Mouse (Mus musculus) bone marrow, adult 2 months (tissue): ENCODE data around the gene Mbnl3. TPM values are rescaled to one million over a fixed set of nuclear protein-coding genes. Genes with fewer than 3 reads are reported as not detected.

Experiments
- H3K27ac ChIP-seq: fragments of 200-500 bp; 2 replicates; pipeline ENCODE4 v1.5.1; 2012; ENCODE audit warnings: low read depth, mild to moderate bottlenecking, control low read depth, inconsistent platforms, low read length; ENCODE audit not compliant: control insufficient read depth, poor library complexity, insufficient read depth
- H3K4me1 ChIP-seq: fragments of 200-500 bp; 2 replicates; pipeline ENCODE4 v1.6.1; 2011; ENCODE audit warnings: low read length; ENCODE audit not compliant: control insufficient read depth, insufficient read depth
- H3K4me3 ChIP-seq: fragments of 200-500 bp; replicated peaks from 2 replicates; pipeline ENCODE3; 2011; ENCODE audit warnings: mild to moderate bottlenecking, low read depth, low read length, control low read depth; ENCODE audit not compliant: control insufficient read depth
- CTCF ChIP-seq: fragments of 200-500 bp; IDR thresholded peaks from 2 replicates; pipeline ENCODE4 v1.5.1; 2011; ENCODE audit warnings: low read length, control low read depth; ENCODE audit not compliant: control insufficient read depth, insufficient read depth
- POLR2A ChIP-seq: fragments of 200-500 bp; IDR thresholded peaks from 2 replicates; pipeline ENCODE4 v1.6.1; 2011; ENCODE audit warnings: low read depth, mild to moderate bottlenecking, control low read depth, low read length, borderline replicate concordance; ENCODE audit not compliant: control insufficient read depth
- WGBS: fragments of 180-500 bp; shearing (Covaris S2); methylation state at CpG from one replicate; pipeline ENCODE4 v1.1.7; 2018; 5-methylcytosine and 5-hydroxymethylcytosine counted together
- polyA plus RNA-seq: library from polyadenylated mRNA; stranded (reverse); fragments of >200 nt; gene quantifications from 2 replicates; pipeline ENCODE4 v1.2.4, GENCODE M21; 2011; ENCODE audit warnings: low replicate concordance; ENCODE audit not compliant: missing spikeins, insufficient read depth, insufficient read length

The Mbnl3 gene
- polyA plus RNA-seq, 1 experiment: 8.2 TPM

- TF ChIP-seq POLR2A: no peak
- no peak for TF ChIP-seq CTCF
- Histone ChIP-seq H3K27ac (no peak overlapping the region), H3K4me1 (no peaks in the 10 kb centered on the region), H3K4me3 (no peak overlapping the region)
- 66% methylated on average over 1 of the region's 1 CpGs for WGBS
These were observed 122.1 kb downstream of the Mbnl3 start for GRCm38 (mm10) chrX:51084211-51084610.

GRCm38 (mm10) chrX:51076744-51077143 is 129.6 kb downstream of the Mbnl3 start:
- H3K4me1 ChIP-seq: no peaks in the 10 kb centered on the region
- TF ChIP-seq POLR2A (no peak), CTCF (peak; percentile 36; the same call in 1 of the 2 replicates)
- H3K4me3 ChIP-seq: no peak overlapping the region
- 26% methylated on average over 3 of the region's 3 CpGs for WGBS
- H3K27ac ChIP-seq: no peak overlapping the region

Other genes with a start within 250 kb of the Mbnl3 start
- gene Rap2c, start 188.5 kb downstream of the Mbnl3 start, polyA plus RNA-seq: 8.7 and 10.0 TPM in 2 replicates